Mouse (Mus musculus) heart, embryonic 11.5 days (tissue): ENCODE measurements around the gene Olfr692. TPM values are rescaled to one million over a fixed set of nuclear protein-coding genes. Genes with fewer than 3 reads are reported as not detected.
A peak's percentile ranks its signal among the peaks of the same experiment; 100 is the strongest.
"Not testable (repeated sequence)": the region's sequence is repeated elsewhere in the genome, so short reads cannot be mapped to it uniquely, and the experiment has no call there.

Experiments
- ATAC-seq: fragments of 200-750 bp; cut with Nextera tagmentation; replicated peaks from 2 replicates; pipeline ENCODE4 v1.8.0; 2017; ENCODE audit warnings: moderate library complexity; ENCODE audit not compliant: insufficient number of reproducible peaks, low FRiP score, low TSS enrichment
- H3K27ac ChIP-seq: fragments of 300-500 bp; sonication (generic); 2 replicates; pipeline ENCODE4 v1.5.1; 2014; ENCODE audit warnings: mild to moderate bottlenecking, low read depth, low read length
- H3K27me3 ChIP-seq: fragments of 300-500 bp; sonication (generic); 2 replicates; pipeline ENCODE4 v1.6.1; 2014; ENCODE audit warnings: mild to moderate bottlenecking, low read length, mixed read lengths; ENCODE audit not compliant: control insufficient read depth, insufficient read depth
- H3K36me3 ChIP-seq: fragments of 300-500 bp; sonication (generic); 2 replicates; pipeline ENCODE4 v1.6.1; 2014; ENCODE audit warnings: mild to moderate bottlenecking, low read length, moderate library complexity, mixed read lengths; ENCODE audit not compliant: control insufficient read depth, insufficient read depth
- H3K4me1 ChIP-seq: fragments of 300-500 bp; sonication (generic); 2 replicates; pipeline ENCODE4 v1.6.1; 2014; ENCODE audit warnings: low read length; ENCODE audit not compliant: control insufficient read depth, insufficient read depth
- H3K4me2 ChIP-seq: fragments of 300-500 bp; sonication (generic); 2 replicates; pipeline ENCODE4 v1.6.1; 2014; ENCODE audit warnings: mild to moderate bottlenecking, moderate library complexity
- H3K4me3 ChIP-seq: fragments of 300-500 bp; sonication (generic); 2 replicates; pipeline ENCODE4 v1.5.1; 2014; ENCODE audit warnings: low read depth, low read length
- H3K9ac ChIP-seq: fragments of 300-500 bp; sonication (generic); 2 replicates; pipeline ENCODE4 v1.6.1; 2014; ENCODE audit warnings: mild to moderate bottlenecking, low read depth, low read length, moderate library complexity
- H3K9me3 ChIP-seq: fragments of 300-500 bp; sonication (generic); replicated peaks from 2 replicates; pipeline ENCODE4 v1.6.1; 2016; ENCODE audit warnings: low read length; ENCODE audit not compliant: control insufficient read depth
- WGBS: fragments of 180-500 bp; shearing (Covaris S2); extraction: QIAGEN DNeasy Blood & Tissue Kit; methylation state at CpG from one replicate; pipeline ENCODE4 v1.1.7; 2014; ENCODE audit not compliant: insufficient replicate concordance; 5-methylcytosine and 5-hydroxymethylcytosine counted together
- polyA plus RNA-seq: library from polyadenylated mRNA; unstranded; fragments of >200 nt; fragmentation: Nextera tagmentation; extraction: Ambion mirVana; gene quantifications from 2 replicates; pipeline ENCODE4 v1.2.1, GENCODE M21; 2014

Gene Olfr692
- not detected in 2 replicates for polyA plus RNA-seq

GRCm38 (mm10) chr7:105367930-105368329 is at the start of gene Olfr692:
Gene Olfr692 (plus strand): TSS chr7:105368230.
- no peak within 1 kb of the TSS for H3K27ac ChIP-seq
- no peak within 1 kb of the TSS for H3K4me3 ChIP-seq
- H3K9me3 ChIP-seq: no peaks in the 10 kb centered on the region
- H3K36me3 ChIP-seq: no peaks in the 10 kb centered on the region
- no peaks in the 10 kb centered on the region for H3K4me1 ChIP-seq
- H3K4me2 ChIP-seq: no peak within 1 kb of the TSS
- H3K27me3 ChIP-seq: no peaks in the 10 kb centered on the region
- H3K9ac ChIP-seq: no peak within 1 kb of the TSS
- ATAC-seq: no peak
- 88% methylated on average over 1 of the region's 1 CpGs for WGBS

- Histone ChIP-seq H3K4me2 (no peak overlapping the region), H3K36me3 (no peaks in the 10 kb centered on the region), H3K4me3 (no peak overlapping the region), H3K9me3 (no peaks in the 10 kb centered on the region), H3K27me3 (no peaks in the 10 kb centered on the region), H3K27ac (no peak overlapping the region), H3K4me1 (no peaks in the 10 kb centered on the region), H3K9ac (no peak overlapping the region)
- no peak for ATAC-seq
- 64% methylated on average over 2 of the region's 2 CpGs for WGBS
Measured at GRCm38 (mm10) chr7:105325302-105325701, 42.7 kb upstream of the Olfr692 start.

- no peak for ATAC-seq
- H3K4me1 ChIP-seq: no peaks in the 10 kb centered on the region
- no peak within 1 kb of the TSS for H3K27ac ChIP-seq
- H3K9ac ChIP-seq: no peak within 1 kb of the TSS
- H3K4me2 ChIP-seq: no peak within 1 kb of the TSS
- H3K27me3 ChIP-seq: no peaks in the 10 kb centered on the region
- H3K9me3 ChIP-seq: no peaks in the 10 kb centered on the region
- H3K4me3 ChIP-seq: no peak within 1 kb of the TSS
- 79% methylated on average over 1 of the region's 1 CpGs for WGBS
- no peaks in the 10 kb centered on the region for H3K36me3 ChIP-seq
Measured at GRCm38 (mm10) chr7:105334004-105334403, 34.0 kb upstream of the Olfr692 start, which contains the start of gene Olfr690. Gene Olfr690 (minus strand): TSS chr7:105334104.

GRCm38 (mm10) chr7:105342170-105342569 is 25.9 kb upstream of the Olfr692 start, which contains the start of gene Olfr691:
Gene Olfr691 (minus strand): TSS chr7:105342270.
- Histone ChIP-seq H3K27me3 (no peaks in the 10 kb centered on the region), H3K4me1 (no peaks in the 10 kb centered on the region), H3K9ac (no peak within 1 kb of the TSS), H3K27ac (no peak within 1 kb of the TSS), H3K4me3 (no peak within 1 kb of the TSS), H3K9me3 (no peaks in the 10 kb centered on the region), H3K4me2 (no peak within 1 kb of the TSS), H3K36me3 (no peaks in the 10 kb centered on the region)
- ATAC-seq: no peak
- 34% methylated on average over 1 of the region's 1 CpGs for WGBS

GRCm38 (mm10) chr7:105342752-105343151 is 25.3 kb upstream of the Olfr692 start:
- Histone ChIP-seq H3K4me1 (no peaks in the 10 kb centered on the region), H3K27me3 (no peaks in the 10 kb centered on the region), H3K4me2 (no peak overlapping the region), H3K4me3 (no peak overlapping the region), H3K36me3 (no peaks in the 10 kb centered on the region), H3K9me3 (no peaks in the 10 kb centered on the region), H3K9ac (no peak overlapping the region), H3K27ac (no peak overlapping the region)
- no peak for ATAC-seq
- 72% methylated on average over 2 of the region's 2 CpGs for whole genome bisulfite sequencing

GRCm38 (mm10) chr7:105356064-105356463 is 12.0 kb upstream of the Olfr692 start:
- not testable (repeated sequence) for ATAC-seq, H3K4me2 ChIP-seq, H3K9ac ChIP-seq, H3K4me3 ChIP-seq, H3K27ac ChIP-seq, H3K36me3 ChIP-seq, H3K4me1 ChIP-seq, H3K9me3 ChIP-seq, H3K27me3 ChIP-seq
- WGBS: no CpG with 5 or more reads among the region's 5 CpGs

- WGBS: 93% methylated on average over 1 of the region's 2 CpGs
- peak; percentile 77; the same call in 1 of the 2 replicates for ATAC-seq
- H3K4me2 ChIP-seq, H3K9me3 ChIP-seq, H3K27ac ChIP-seq, H3K9ac ChIP-seq, H3K36me3 ChIP-seq, H3K4me3 ChIP-seq, H3K27me3 ChIP-seq, H3K4me1 ChIP-seq: not testable (repeated sequence)
Measured at GRCm38 (mm10) chr7:105356487-105356886, 11.5 kb upstream of the Olfr692 start.

- no peak for ATAC-seq
- Histone ChIP-seq H3K27ac (no peak overlapping the region), H3K27me3 (no peaks in the 10 kb centered on the region), H3K9ac (no peak overlapping the region), H3K9me3 (no peaks in the 10 kb centered on the region), H3K4me1 (no peaks in the 10 kb centered on the region), H3K36me3 (no peaks in the 10 kb centered on the region), H3K4me2 (no peak overlapping the region), H3K4me3 (no peak overlapping the region)
- whole genome bisulfite sequencing: 75% methylated on average over 2 of the region's 2 CpGs
Measured at GRCm38 (mm10) chr7:105361713-105362112, 6.3 kb upstream of the Olfr692 start.

GRCm38 (mm10) chr7:105367268-105367667 is 762 bp upstream of the Olfr692 start:
- no peak for ATAC-seq
- Histone ChIP-seq H3K4me3 (no peak overlapping the region), H3K36me3 (no peaks in the 10 kb centered on the region), H3K27ac (no peak overlapping the region), H3K27me3 (no peaks in the 10 kb centered on the region), H3K4me1 (no peaks in the 10 kb centered on the region), H3K9me3 (no peaks in the 10 kb centered on the region), H3K9ac (no peak overlapping the region), H3K4me2 (no peak overlapping the region)
- 78% methylated on average over 5 of the region's 5 CpGs for WGBS
